Mouse (Mus musculus) splenic B cell, adult 2 months (primary cell): ENCODE measurements around the gene Rpl10-ps3.

ENCODE experiments used
- DNase-seq: peaks from one replicate; pipeline ENCODE4 v3.0.0-alpha.2; 2011; ENCODE audit warnings: low read depth, low spot score
- H3K27me3 ChIP-seq: 2 replicates; pipeline ENCODE4 v1.6.1; 2012; ENCODE audit warnings: mild to moderate bottlenecking, low read length, moderate library complexity, mixed read lengths; ENCODE audit not compliant: control insufficient read depth, poor library complexity, insufficient read depth, severe bottlenecking
- H3K36me3 ChIP-seq: 2 replicates; pipeline ENCODE4 v1.6.1; 2012; ENCODE audit warnings: mild to moderate bottlenecking, low read length, moderate library complexity, mixed read lengths; ENCODE audit not compliant: control insufficient read depth, poor library complexity, insufficient read depth, severe bottlenecking

The Rpl10-ps3 gene

GRCm38 (mm10) chr9:50344868-50345267 is at the start of gene Rpl10-ps3:
Gene Rpl10-ps3 (minus strand): TSS chr9:50344968.
- no peak for DNase-seq

GRCm38 (mm10) chr9:50375598-50375997 is 30.8 kb upstream of the Rpl10-ps3 start:
- no peak for DNase-seq
- Histone ChIP-seq H3K36me3 (no peaks in the 10 kb centered on the region), H3K27me3 (no peaks in the 10 kb centered on the region)

More at GRCm38 (mm10) chr9:50344868-50345267, at the start of gene Rpl10-ps3:
- Histone ChIP-seq H3K27me3 (no peaks in the 10 kb centered on the region), H3K36me3 (no peaks in the 10 kb centered on the region)

DNA sequence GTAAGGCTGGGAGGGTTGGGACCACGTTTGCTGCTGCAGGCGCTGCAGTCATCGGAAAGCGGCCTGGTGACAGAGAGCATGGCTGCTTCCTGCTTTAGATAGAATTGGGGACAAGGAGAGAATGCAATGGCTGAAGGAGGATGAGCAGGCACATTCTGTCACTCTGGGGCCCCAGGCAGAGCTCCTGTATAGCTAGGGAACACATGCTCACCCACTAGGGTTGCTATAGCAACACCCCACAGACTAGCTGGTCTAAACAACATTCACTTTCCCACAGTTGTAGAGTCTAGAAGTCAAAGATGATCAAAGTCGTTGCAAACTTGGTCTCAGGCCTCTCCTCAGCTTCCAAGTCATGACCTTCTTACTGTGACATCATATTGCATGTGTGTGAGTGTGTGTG is 29.9 kb upstream of the Rpl10-ps3 start:
- DNase-seq: no peak
- Histone ChIP-seq H3K27me3 (no peaks in the 10 kb centered on the region), H3K36me3 (no peaks in the 10 kb centered on the region)

DNA sequence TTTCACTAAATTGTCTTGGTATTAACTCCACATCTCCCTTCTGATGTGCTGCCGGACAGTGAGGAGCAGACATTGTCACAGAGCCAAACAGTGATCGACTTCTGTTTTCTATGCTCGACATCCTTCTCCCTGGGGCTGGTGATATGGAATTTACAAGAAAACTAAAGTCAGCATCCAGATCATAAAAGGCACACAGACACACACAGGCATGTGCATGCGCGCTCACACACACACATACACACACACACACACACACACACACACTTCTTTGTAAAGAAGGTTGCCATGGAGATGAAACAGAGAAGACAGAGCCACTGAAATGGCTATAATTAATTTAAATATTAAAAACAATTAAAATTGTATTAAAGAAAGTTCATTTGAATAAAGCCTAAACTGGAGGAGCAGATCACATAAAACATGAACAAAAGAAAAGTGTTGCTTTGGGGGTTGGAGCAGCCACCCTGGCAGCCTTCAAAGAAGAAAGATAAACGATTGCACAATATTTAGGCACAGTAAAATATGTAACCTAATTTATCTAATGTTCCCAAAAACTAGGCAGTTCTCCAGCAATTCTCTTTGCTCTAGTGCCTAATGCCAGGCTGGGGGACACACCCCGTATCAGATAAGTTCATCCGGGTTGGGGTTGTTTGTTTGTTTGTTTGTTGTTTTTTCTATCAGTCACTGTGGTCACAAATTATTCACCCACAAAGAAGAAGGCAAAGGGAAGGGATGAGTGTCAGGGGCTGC is 24.0 kb upstream of the Rpl10-ps3 start:
- Histone ChIP-seq H3K27me3 (no peaks in the 10 kb centered on the region), H3K36me3 (no peaks in the 10 kb centered on the region)
- no peak for DNase-seq

- no peak for DNase-seq
- no peaks in the 10 kb centered on the region for H3K36me3 ChIP-seq
- H3K27me3 ChIP-seq: no peaks in the 10 kb centered on the region
These were observed 20.5 kb upstream of the Rpl10-ps3 start for GRCm38 (mm10) chr9:50365059-50365780.

DNA sequence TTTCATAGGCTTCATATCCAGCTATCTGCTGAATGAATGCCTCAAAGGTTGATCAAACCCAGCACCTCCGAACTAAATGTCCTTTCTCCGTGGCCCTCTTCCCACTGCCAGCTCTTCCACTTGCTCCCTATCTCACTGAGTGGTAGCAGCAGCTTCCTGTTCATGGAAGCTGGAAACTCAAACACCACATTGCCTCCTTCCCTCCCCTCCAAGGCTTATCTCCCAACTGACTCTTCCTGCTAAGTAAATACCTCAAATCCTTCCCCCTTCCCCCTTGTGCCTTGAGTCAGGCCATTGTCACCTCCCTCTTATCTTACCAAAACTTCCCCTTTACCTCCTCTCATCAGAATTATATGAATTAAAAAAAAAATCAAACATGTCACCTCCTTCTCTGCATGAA is 19.2 kb upstream of the Rpl10-ps3 start:
- H3K36me3 ChIP-seq: no peaks in the 10 kb centered on the region
- no peak for DNase-seq

DNA sequence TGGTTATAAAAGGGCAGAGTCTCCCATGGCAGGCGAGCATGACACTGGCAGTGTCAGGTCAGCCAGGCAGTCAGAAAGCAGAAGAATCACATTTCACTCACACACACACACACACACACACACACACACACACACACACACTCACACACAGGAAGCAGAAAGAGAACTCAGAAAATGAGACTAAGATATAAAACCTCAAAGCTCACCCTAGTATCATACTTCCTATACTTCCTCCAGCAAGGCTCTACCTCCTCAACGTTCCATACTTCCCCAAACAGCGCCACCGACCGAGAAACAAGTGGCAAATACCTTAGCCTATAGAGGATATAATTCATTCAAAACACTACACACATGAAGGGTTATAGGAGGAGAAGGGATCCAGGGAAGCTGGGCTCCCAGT is 18.5 kb upstream of the Rpl10-ps3 start:
- DNase-seq: no peak
- no peaks in the 10 kb centered on the region for H3K36me3 ChIP-seq
- no peaks in the 10 kb centered on the region for H3K27me3 ChIP-seq

More for the DNA sequence above, 19.2 kb upstream of the Rpl10-ps3 start:
- H3K27me3 ChIP-seq: no peaks in the 10 kb centered on the region

DNA sequence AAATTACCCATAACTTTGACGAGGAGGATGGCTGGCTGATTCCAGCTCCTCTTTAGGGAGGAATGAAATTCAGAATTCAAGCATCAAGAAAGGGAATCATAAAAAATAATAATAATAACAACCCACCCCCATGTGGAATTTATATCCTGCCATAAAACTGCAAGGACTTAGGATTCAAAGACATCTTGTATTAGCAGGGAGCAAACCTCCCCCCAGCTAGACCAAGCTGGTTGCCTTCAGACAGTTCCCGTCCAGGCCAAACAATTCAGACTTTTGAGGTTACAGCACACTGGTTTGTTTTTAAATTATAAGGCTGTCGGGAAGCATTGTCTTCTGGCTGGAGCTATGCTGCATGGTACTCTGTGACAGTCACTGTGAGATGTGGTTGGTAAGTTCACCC is 17.8 kb upstream of the Rpl10-ps3 start:
- no peak for DNase-seq
- Histone ChIP-seq H3K27me3 (no peaks in the 10 kb centered on the region), H3K36me3 (no peaks in the 10 kb centered on the region)

GRCm38 (mm10) chr9:50360370-50360769 is 15.6 kb upstream of the Rpl10-ps3 start:
- DNase-seq: no peak
- Histone ChIP-seq H3K27me3 (no peaks in the 10 kb centered on the region), H3K36me3 (no peaks in the 10 kb centered on the region)

DNA sequence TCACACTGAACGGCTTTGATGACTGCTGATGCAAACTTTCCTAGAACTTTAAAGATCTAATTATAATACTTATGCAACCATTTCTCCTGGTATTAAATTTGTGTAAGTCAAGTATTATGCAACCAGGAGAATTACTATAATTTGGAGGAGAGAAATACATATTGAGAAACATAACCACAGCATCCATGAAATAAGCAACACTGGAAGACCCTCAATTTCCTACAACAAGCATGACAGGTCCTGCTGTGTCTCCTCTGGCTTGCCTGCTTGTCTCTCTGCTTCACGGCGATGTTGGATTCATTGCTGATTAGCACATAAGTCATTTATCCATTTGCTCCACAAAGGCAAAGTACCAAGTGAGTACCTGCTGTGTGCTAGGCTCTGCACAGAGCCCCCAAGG is 12.6 kb upstream of the Rpl10-ps3 start:
- no peak for DNase-seq
- no peaks in the 10 kb centered on the region for H3K27me3 ChIP-seq
- no peaks in the 10 kb centered on the region for H3K36me3 ChIP-seq

GRCm38 (mm10) chr9:50351746-50352145 is 7.0 kb upstream of the Rpl10-ps3 start:
- H3K27me3 ChIP-seq: no peaks in the 10 kb centered on the region
- DNase-seq: no peak
- no peaks in the 10 kb centered on the region for H3K36me3 ChIP-seq

GRCm38 (mm10) chr9:50350571-50350970 is 5.8 kb upstream of the Rpl10-ps3 start:
- Histone ChIP-seq H3K36me3 (no peaks in the 10 kb centered on the region), H3K27me3 (no peaks in the 10 kb centered on the region)
- no peak for DNase-seq

DNA sequence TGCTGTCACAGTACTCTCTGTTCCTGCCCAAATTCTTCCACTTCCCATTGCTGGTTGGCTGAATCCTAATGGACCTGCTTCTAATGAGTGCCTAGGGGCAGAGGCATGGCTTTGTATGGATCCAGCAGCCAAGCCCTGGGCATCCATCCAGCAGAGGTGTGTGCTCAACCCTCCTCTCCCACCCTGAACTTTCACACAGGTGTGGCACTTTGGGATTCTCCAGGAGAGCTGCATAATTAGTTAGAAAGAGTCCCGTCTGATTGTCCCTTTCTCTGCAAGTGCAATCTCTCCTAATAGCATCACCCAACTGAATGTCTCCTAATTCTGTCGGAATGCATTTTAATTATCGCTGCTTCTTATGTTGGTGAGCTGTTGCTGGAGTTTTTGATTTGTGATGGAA is 4.4 kb upstream of the Rpl10-ps3 start:
- no peaks in the 10 kb centered on the region for H3K36me3 ChIP-seq
- H3K27me3 ChIP-seq: no peaks in the 10 kb centered on the region
- no peak for DNase-seq

- Histone ChIP-seq H3K27me3 (no peaks in the 10 kb centered on the region), H3K36me3 (no peaks in the 10 kb centered on the region)
- no peak for DNase-seq
These were observed 3.5 kb upstream of the Rpl10-ps3 start for GRCm38 (mm10) chr9:50348256-50348655.

- no peak for DNase-seq
- no peaks in the 10 kb centered on the region for H3K36me3 ChIP-seq
- no peaks in the 10 kb centered on the region for H3K27me3 ChIP-seq
These were observed 9.0 kb downstream of the Rpl10-ps3 start for GRCm38 (mm10) chr9:50335539-50336325.
